Mouse (Mus musculus): ENCODE data around the gene Ybx2. TPM values are rescaled to one million over a fixed set of nuclear protein-coding genes. Genes with fewer than 3 reads are reported as not detected.

Ybx2 gene
- polyA plus RNA-seq, 1 experiment, result 20.0 TPM

- Histone ChIP-seq H3K36me3 (ENCODE audit: control insufficient read depth, insufficient read depth, low read length) (no peaks in the 10 kb centered on the region), H3K27me3 (ENCODE audit: control insufficient read depth, insufficient read depth, low read length) (no peaks in the 10 kb centered on the region), H3K27ac (ENCODE audit: control insufficient read depth, insufficient read depth, low read length) (no peak overlapping the region), H3K4me3 (ENCODE audit: control insufficient read depth, insufficient read depth, low read length) (no peak overlapping the region), H3K4me1 (replicated peaks; ENCODE audit: control insufficient read depth, insufficient read depth, low read length) (peaks cover 39% of the 10 kb centered on the region)
- TF ChIP-seq CTCF (IDR thresholded peaks at IDR 0.05; ENCODE audit: borderline replicate concordance, control insufficient read depth, extremely low read depth, insufficient read depth, low read length, poor library complexity), result no peak
- TF ChIP-seq POLR2A (IDR thresholded peaks at IDR 0.05; ENCODE audit: control insufficient read depth, extremely low read depth, insufficient read depth, low read length, poor library complexity), result no peak
- WGBS, result 10% methylated on average over 4 of the region's 4 CpGs
- no peak for DNase-seq
Measured at GRCm38 (mm10) chr11:69933066-69933465, 2.5 kb upstream of the Ybx2 start.

GRCm38 (mm10) chr11:69934169-69934568 lies 1.4 kb upstream of the Ybx2 start:
- no peaks in the 10 kb centered on the region for H3K36me3 ChIP-seq (ENCODE audit: control insufficient read depth, insufficient read depth, low read length)
- no peaks in the 10 kb centered on the region for H3K27me3 ChIP-seq (ENCODE audit: control insufficient read depth, insufficient read depth, low read length)
- 1% methylated on average over 18 of the region's 18 CpGs for WGBS
- TF ChIP-seq POLR2A (IDR thresholded peaks at IDR 0.05; ENCODE audit: control insufficient read depth, extremely low read depth, insufficient read depth, low read length, poor library complexity) (no peak), CTCF (IDR thresholded peaks at IDR 0.05; ENCODE audit: borderline replicate concordance, control insufficient read depth, extremely low read depth, insufficient read depth, low read length, poor library complexity) (peak; percentile 95)
- peaks cover 39% of the 10 kb centered on the region for H3K4me1 ChIP-seq (replicated peaks; ENCODE audit: control insufficient read depth, insufficient read depth, low read length)
- peak overlapping the region; percentile 35; the same call in 1 of the 2 replicates for H3K27ac ChIP-seq (ENCODE audit: control insufficient read depth, insufficient read depth, low read length)
- peak overlapping the region; percentile 29 for H3K4me3 ChIP-seq (ENCODE audit: control insufficient read depth, insufficient read depth, low read length)
- peak; percentile 93 for DNase-seq

- H3K27me3 ChIP-seq (ENCODE audit: control insufficient read depth, insufficient read depth, low read length), result no peaks in the 10 kb centered on the region
Measured at GRCm38 (mm10) chr11:69934681-69935080, 915 bp upstream of the Ybx2 start.

GRCm38 (mm10) chr11:69936156-69936555 lies 560 bp downstream of the Ybx2 start:
- H3K4me3 ChIP-seq (ENCODE audit: control insufficient read depth, insufficient read depth, low read length), result peak overlapping the region; percentile 50
- TF ChIP-seq POLR2A (IDR thresholded peaks at IDR 0.05; ENCODE audit: control insufficient read depth, extremely low read depth, insufficient read depth, low read length, poor library complexity), result no peak
- no peak for TF ChIP-seq CTCF (IDR thresholded peaks at IDR 0.05; ENCODE audit: borderline replicate concordance, control insufficient read depth, extremely low read depth, insufficient read depth, low read length, poor library complexity)
- no peak overlapping the region for H3K27ac ChIP-seq (ENCODE audit: control insufficient read depth, insufficient read depth, low read length)
- peaks cover 36% of the 10 kb centered on the region for H3K4me1 ChIP-seq (replicated peaks; ENCODE audit: control insufficient read depth, insufficient read depth, low read length)
- H3K36me3 ChIP-seq (ENCODE audit: control insufficient read depth, insufficient read depth, low read length), result no peaks in the 10 kb centered on the region
- DNase-seq, result peak; percentile 35
- no peaks in the 10 kb centered on the region for H3K27me3 ChIP-seq (ENCODE audit: control insufficient read depth, insufficient read depth, low read length)
- 3% methylated on average over 30 of the region's 30 CpGs for WGBS

More at GRCm38 (mm10) chr11:69934681-69935080, 915 bp upstream of the Ybx2 start:
- DNase-seq, result no peak
- Histone ChIP-seq H3K4me3 (ENCODE audit: control insufficient read depth, insufficient read depth, low read length) (no peak overlapping the region), H3K27ac (ENCODE audit: control insufficient read depth, insufficient read depth, low read length) (no peak overlapping the region), H3K36me3 (ENCODE audit: control insufficient read depth, insufficient read depth, low read length) (no peaks in the 10 kb centered on the region), H3K4me1 (replicated peaks; ENCODE audit: control insufficient read depth, insufficient read depth, low read length) (peaks cover 39% of the 10 kb centered on the region)
- WGBS, result 19% methylated on average over 6 of the region's 6 CpGs
- TF ChIP-seq POLR2A (IDR thresholded peaks at IDR 0.05; ENCODE audit: control insufficient read depth, extremely low read depth, insufficient read depth, low read length, poor library complexity) (no peak), CTCF (IDR thresholded peaks at IDR 0.05; ENCODE audit: borderline replicate concordance, control insufficient read depth, extremely low read depth, insufficient read depth, low read length, poor library complexity) (no peak)

- Histone ChIP-seq H3K4me3 (ENCODE audit: control insufficient read depth, insufficient read depth, low read length) (no peak overlapping the region), H3K27ac (ENCODE audit: control insufficient read depth, insufficient read depth, low read length) (no peak overlapping the region), H3K27me3 (ENCODE audit: control insufficient read depth, insufficient read depth, low read length) (no peaks in the 10 kb centered on the region), H3K36me3 (ENCODE audit: control insufficient read depth, insufficient read depth, low read length) (no peaks in the 10 kb centered on the region), H3K4me1 (replicated peaks; ENCODE audit: control insufficient read depth, insufficient read depth, low read length) (peaks cover 30% of the 10 kb centered on the region)
- TF ChIP-seq CTCF (IDR thresholded peaks at IDR 0.05; ENCODE audit: borderline replicate concordance, control insufficient read depth, extremely low read depth, insufficient read depth, low read length, poor library complexity) (no peak), POLR2A (IDR thresholded peaks at IDR 0.05; ENCODE audit: control insufficient read depth, extremely low read depth, insufficient read depth, low read length, poor library complexity) (no peak)
- no peak for DNase-seq
- WGBS, result 67% methylated on average over 9 of the region's 9 CpGs
Measured at GRCm38 (mm10) chr11:69936714-69937347, 1.2 kb downstream of the Ybx2 start.

- peaks cover 27% of the 10 kb centered on the region for H3K4me1 ChIP-seq (replicated peaks; ENCODE audit: control insufficient read depth, insufficient read depth, low read length)
- H3K36me3 ChIP-seq (ENCODE audit: control insufficient read depth, insufficient read depth, low read length), result no peaks in the 10 kb centered on the region
- H3K27me3 ChIP-seq (ENCODE audit: control insufficient read depth, insufficient read depth, low read length), result no peaks in the 10 kb centered on the region
- whole genome bisulfite sequencing, result 65% methylated on average over 4 of the region's 4 CpGs
- no peak overlapping the region for H3K4me3 ChIP-seq (ENCODE audit: control insufficient read depth, insufficient read depth, low read length)
- TF ChIP-seq POLR2A (IDR thresholded peaks at IDR 0.05; ENCODE audit: control insufficient read depth, extremely low read depth, insufficient read depth, low read length, poor library complexity) (no peak), CTCF (IDR thresholded peaks at IDR 0.05; ENCODE audit: borderline replicate concordance, control insufficient read depth, extremely low read depth, insufficient read depth, low read length, poor library complexity) (no peak)
- no peak overlapping the region for H3K27ac ChIP-seq (ENCODE audit: control insufficient read depth, insufficient read depth, low read length)
- DNase-seq, result no peak
Measured at GRCm38 (mm10) chr11:69937385-69937784, 1.8 kb downstream of the Ybx2 start.

Data from thymus, adult 2 months (tissue).